Mouse (Mus musculus): ENCODE data around the gene Tmem98. TPM values are rescaled to one million over a fixed set of nuclear protein-coding genes. Genes with fewer than 3 reads are reported as not detected.

The Tmem98 gene
- polyA plus RNA-seq, 1 experiment = 23.0 TPM

DNA sequence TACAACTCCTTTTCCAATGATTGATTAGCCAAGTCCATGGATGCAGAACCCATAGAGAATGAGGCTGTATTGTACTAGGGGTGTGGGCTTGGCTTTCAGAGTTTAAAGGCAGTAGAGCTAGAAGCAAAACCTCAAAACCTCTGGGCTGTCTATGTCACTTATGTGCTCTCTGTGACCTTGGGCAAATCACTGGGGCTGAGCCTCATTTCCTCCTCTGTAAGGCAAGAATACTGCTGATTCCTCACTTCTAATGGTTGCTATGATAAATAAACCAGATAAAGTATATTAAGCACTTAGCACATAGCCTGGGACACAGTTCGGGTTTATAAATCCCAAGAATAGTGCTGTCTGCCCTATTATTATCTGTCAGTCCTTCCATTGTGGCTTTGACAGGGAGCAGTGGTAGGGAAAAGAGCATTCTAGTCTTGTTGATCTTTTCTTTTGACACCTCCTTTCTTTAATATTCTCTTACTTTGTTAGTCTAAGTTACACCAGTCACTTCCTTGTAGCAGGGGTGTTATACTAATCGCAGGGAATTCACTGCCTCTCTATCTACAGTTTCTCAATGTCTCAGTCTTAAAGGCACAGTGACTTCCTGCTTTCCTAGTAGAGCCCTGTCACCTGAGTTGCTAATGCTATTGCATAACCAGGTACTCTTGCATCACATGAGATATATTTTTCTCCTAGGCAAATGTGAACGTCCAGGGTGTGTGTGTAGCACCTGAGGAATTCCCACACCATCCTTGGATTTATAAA, 18.1 kb upstream of the Tmem98 start:
- Histone ChIP-seq H3K27ac (ENCODE audit: insufficient read depth, low read depth, low read length) (no peak overlapping the region), H3K27me3 (replicated peaks; ENCODE audit: control insufficient read depth, insufficient read depth, low read length) (no peaks in the 10 kb centered on the region), H3K36me3 (ENCODE audit: control insufficient read depth, insufficient read depth, low read length) (no peaks in the 10 kb centered on the region), H3K4me1 (ENCODE audit: control insufficient read depth, insufficient read depth, low read length) (no peaks in the 10 kb centered on the region; the same call in 1 of the 2 replicates), H3K4me3 (ENCODE audit: insufficient read depth, low read depth, low read length) (no peak overlapping the region)
- no peak for DNase-seq
- TF ChIP-seq CTCF (conservative IDR thresholded peaks at IDR 0.05; ENCODE audit: insufficient read depth, insufficient read length, low read depth, low read length) = no peak
- no peak for TF ChIP-seq POLR2A (IDR thresholded peaks at IDR 0.05; ENCODE audit: low read depth, low read length)
- WGBS = 52% methylated on average over 3 of the region's 3 CpGs

DNA sequence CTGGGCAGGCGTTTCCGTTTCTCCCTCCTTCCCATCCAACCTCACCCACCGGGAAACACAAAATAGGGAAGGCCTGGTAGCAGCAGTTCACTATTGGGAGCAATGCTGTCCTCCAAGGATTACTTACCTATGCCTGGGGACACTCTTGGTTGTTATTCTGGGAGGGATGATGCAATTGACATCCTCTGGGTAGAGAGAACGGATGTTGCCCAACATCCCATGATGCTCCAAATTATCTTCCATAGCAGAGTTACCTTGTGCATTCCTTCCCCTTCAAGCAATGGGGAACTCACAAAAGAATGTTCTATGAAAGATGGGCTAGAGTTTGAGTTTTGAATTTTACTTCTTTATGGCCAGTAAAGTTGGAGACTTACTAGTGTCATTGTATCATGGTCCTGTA, 16.6 kb upstream of the Tmem98 start:
- 92% methylated on average over 4 of the region's 4 CpGs for WGBS
- Histone ChIP-seq H3K27me3 (replicated peaks; ENCODE audit: control insufficient read depth, insufficient read depth, low read length) (no peaks in the 10 kb centered on the region), H3K4me1 (ENCODE audit: control insufficient read depth, insufficient read depth, low read length) (no peaks in the 10 kb centered on the region; the same call in 1 of the 2 replicates), H3K27ac (ENCODE audit: insufficient read depth, low read depth, low read length) (no peak overlapping the region), H3K36me3 (ENCODE audit: control insufficient read depth, insufficient read depth, low read length) (no peaks in the 10 kb centered on the region), H3K4me3 (ENCODE audit: insufficient read depth, low read depth, low read length) (no peak overlapping the region)
- no peak for DNase-seq
- TF ChIP-seq POLR2A (IDR thresholded peaks at IDR 0.05; ENCODE audit: low read depth, low read length) = no peak
- TF ChIP-seq CTCF (conservative IDR thresholded peaks at IDR 0.05; ENCODE audit: insufficient read depth, insufficient read length, low read depth, low read length) = no peak

DNA sequence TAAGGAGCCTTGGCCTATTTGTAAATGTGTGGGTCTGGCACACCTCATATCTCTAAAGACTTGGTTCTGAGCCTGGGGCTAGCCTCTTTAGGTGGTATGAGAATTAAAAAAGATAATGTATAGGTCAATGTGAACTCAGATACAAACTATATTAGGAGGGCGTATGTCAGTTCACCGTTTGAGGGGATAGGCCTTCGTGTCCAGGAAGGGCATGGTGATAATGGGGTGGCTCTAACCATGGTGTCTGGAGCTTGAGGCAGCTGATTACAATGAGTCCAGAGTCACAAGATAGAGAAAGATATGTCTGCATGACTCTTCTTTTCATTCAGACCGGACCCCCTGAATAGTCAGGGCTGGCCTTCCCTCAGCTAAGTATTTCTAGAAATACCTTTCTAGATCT, 15.7 kb upstream of the Tmem98 start:
- TF ChIP-seq CTCF (conservative IDR thresholded peaks at IDR 0.05; ENCODE audit: insufficient read depth, insufficient read length, low read depth, low read length) = no peak
- TF ChIP-seq POLR2A (IDR thresholded peaks at IDR 0.05; ENCODE audit: low read depth, low read length) = no peak
- Histone ChIP-seq H3K4me3 (ENCODE audit: insufficient read depth, low read depth, low read length) (no peak overlapping the region), H3K27me3 (replicated peaks; ENCODE audit: control insufficient read depth, insufficient read depth, low read length) (no peaks in the 10 kb centered on the region), H3K27ac (ENCODE audit: insufficient read depth, low read depth, low read length) (no peak overlapping the region), H3K36me3 (ENCODE audit: control insufficient read depth, insufficient read depth, low read length) (no peaks in the 10 kb centered on the region), H3K4me1 (ENCODE audit: control insufficient read depth, insufficient read depth, low read length) (no peaks in the 10 kb centered on the region; the same call in 1 of the 2 replicates)
- WGBS = 99% methylated on average over 4 of the region's 4 CpGs
- DNase-seq = no peak

DNA sequence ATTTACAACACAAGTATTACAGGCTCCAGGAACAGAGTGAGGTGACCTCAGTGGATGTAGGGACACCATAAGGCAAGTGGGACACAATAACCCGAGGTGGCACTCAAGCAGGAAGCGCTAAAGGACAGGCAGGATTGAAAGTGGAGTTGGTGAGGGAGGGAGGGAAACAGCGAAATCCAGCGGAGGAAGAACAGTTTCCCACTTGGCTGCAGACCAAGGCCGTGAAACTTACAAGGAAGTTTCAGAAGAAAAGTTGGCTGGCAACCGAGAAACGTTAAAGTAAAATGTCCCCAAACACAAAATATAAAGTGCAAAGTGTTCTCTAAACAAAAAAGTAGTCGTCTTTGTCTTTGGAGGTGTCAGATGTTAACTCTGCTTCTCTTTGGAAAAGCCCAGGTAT, 14.5 kb upstream of the Tmem98 start:
- Histone ChIP-seq H3K4me3 (ENCODE audit: insufficient read depth, low read depth, low read length) (no peak overlapping the region), H3K27ac (ENCODE audit: insufficient read depth, low read depth, low read length) (no peak overlapping the region), H3K36me3 (ENCODE audit: control insufficient read depth, insufficient read depth, low read length) (no peaks in the 10 kb centered on the region), H3K27me3 (replicated peaks; ENCODE audit: control insufficient read depth, insufficient read depth, low read length) (no peaks in the 10 kb centered on the region), H3K4me1 (ENCODE audit: control insufficient read depth, insufficient read depth, low read length) (no peaks in the 10 kb centered on the region; the same call in 1 of the 2 replicates)
- TF ChIP-seq CTCF (conservative IDR thresholded peaks at IDR 0.05; ENCODE audit: insufficient read depth, insufficient read length, low read depth, low read length) = no peak
- TF ChIP-seq POLR2A (IDR thresholded peaks at IDR 0.05; ENCODE audit: low read depth, low read length) = no peak
- peak; percentile 44 for DNase-seq
- 32% methylated on average over 8 of the region's 8 CpGs for WGBS

DNA sequence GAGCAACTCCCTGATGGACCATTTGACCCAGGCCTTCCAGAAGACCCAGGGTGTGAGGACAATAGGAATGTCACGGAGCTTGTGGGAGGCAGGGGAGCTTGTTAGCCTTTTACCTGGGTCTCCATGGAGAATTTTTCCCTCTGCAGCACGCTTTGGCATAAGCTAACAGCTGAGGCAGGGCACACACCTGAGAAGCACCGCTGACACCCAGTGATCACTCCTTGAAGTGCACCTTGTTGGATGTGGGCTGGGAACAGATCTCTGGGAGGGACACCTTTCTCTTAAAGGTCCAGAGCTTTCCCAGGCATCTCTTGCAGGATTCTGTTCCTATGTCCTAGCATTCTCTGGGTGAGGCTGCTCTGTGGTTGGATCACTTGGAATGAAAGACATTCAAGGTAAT, 10.0 kb upstream of the Tmem98 start:
- no peak for TF ChIP-seq POLR2A (IDR thresholded peaks at IDR 0.05; ENCODE audit: low read depth, low read length)
- TF ChIP-seq CTCF (conservative IDR thresholded peaks at IDR 0.05; ENCODE audit: insufficient read depth, insufficient read length, low read depth, low read length) = peak; percentile 76
- no peaks in the 10 kb centered on the region for H3K4me1 ChIP-seq (ENCODE audit: control insufficient read depth, insufficient read depth, low read length)
- WGBS = 36% methylated on average over 3 of the region's 3 CpGs
- no peaks in the 10 kb centered on the region for H3K36me3 ChIP-seq (ENCODE audit: control insufficient read depth, insufficient read depth, low read length)
- no peak overlapping the region for H3K27ac ChIP-seq (ENCODE audit: insufficient read depth, low read depth, low read length)
- peak; percentile 53 for DNase-seq
- H3K4me3 ChIP-seq (ENCODE audit: insufficient read depth, low read depth, low read length) = no peak overlapping the region
- H3K27me3 ChIP-seq (replicated peaks; ENCODE audit: control insufficient read depth, insufficient read depth, low read length) = no peaks in the 10 kb centered on the region

DNA sequence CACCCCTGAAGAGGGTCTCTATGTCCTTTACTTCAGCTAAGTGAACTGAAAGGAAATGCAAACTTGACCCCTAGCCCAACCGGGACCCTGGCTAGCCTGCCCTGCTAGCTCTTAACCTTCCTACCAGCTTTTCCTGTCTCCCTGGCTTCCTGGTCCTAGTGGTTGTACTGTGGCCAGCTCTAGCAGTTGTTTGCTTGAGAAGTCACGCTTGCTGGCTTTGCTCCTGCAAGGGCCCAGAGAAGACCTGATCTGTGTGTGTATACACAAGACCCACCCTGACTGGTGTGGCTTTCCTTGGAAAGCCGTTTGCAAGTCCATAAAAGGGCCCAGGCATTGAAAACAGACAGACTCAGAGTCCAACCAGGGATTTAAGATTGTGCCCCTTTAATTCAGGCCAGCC, 7.3 kb upstream of the Tmem98 start:
- WGBS = 29% methylated on average over 3 of the region's 3 CpGs
- peak overlapping the region; percentile 34 for H3K27ac ChIP-seq (ENCODE audit: insufficient read depth, low read depth, low read length)
- H3K4me3 ChIP-seq (ENCODE audit: insufficient read depth, low read depth, low read length) = no peak overlapping the region
- H3K36me3 ChIP-seq (ENCODE audit: control insufficient read depth, insufficient read depth, low read length) = no peaks in the 10 kb centered on the region
- peak; percentile 69 for DNase-seq
- no peaks in the 10 kb centered on the region for H3K27me3 ChIP-seq (replicated peaks; ENCODE audit: control insufficient read depth, insufficient read depth, low read length)
- TF ChIP-seq POLR2A (IDR thresholded peaks at IDR 0.05; ENCODE audit: low read depth, low read length) (no peak), CTCF (conservative IDR thresholded peaks at IDR 0.05; ENCODE audit: insufficient read depth, insufficient read length, low read depth, low read length) (no peak)
- no peaks in the 10 kb centered on the region for H3K4me1 ChIP-seq (ENCODE audit: control insufficient read depth, insufficient read depth, low read length)

DNA sequence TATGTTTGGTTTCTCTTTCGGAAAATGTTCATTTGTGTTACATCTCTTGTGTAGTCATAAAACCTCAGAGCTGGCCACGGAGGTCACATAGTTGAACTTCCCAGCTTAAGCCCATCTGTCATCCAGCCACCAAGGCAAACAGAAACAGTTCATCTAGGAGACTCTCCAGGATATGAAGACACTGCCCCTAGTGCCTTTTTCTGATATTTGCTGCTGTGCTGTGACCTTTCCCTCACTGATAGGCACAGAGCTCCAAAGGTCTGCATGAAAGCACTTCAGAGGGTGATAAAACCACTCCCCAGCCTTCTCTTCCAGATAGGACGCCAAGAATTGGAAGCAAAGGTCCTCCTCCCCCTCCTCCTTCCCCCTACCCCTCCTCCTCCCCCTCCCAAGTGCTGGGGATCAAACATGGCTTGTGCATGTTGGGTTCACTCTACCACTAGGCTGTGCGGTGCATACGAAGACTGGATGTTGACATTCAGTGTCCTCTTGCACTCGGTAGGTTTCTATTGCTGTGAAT, 1.4 kb upstream of the Tmem98 start:
- H3K36me3 ChIP-seq (ENCODE audit: control insufficient read depth, insufficient read depth, low read length) = no peaks in the 10 kb centered on the region
- DNase-seq = peak; percentile 64
- H3K27ac ChIP-seq (ENCODE audit: insufficient read depth, low read depth, low read length) = no peak overlapping the region
- no peaks in the 10 kb centered on the region for H3K4me1 ChIP-seq (ENCODE audit: control insufficient read depth, insufficient read depth, low read length)
- TF ChIP-seq CTCF (conservative IDR thresholded peaks at IDR 0.05; ENCODE audit: insufficient read depth, insufficient read length, low read depth, low read length) (peak; percentile 22; the same call in 1 of the 2 replicates), POLR2A (IDR thresholded peaks at IDR 0.05; ENCODE audit: low read depth, low read length) (no peak)
- H3K4me3 ChIP-seq (ENCODE audit: insufficient read depth, low read depth, low read length) = no peak overlapping the region
- WGBS = 61% methylated on average over 6 of the region's 6 CpGs
- no peaks in the 10 kb centered on the region for H3K27me3 ChIP-seq (replicated peaks; ENCODE audit: control insufficient read depth, insufficient read depth, low read length)
